Mouse (Mus musculus) embryonic facial prominence, embryonic 11.5 days (tissue): Measurements from ENCODE around the gene Ccdc27. TPM values are rescaled to one million over a fixed set of nuclear protein-coding genes. Genes with fewer than 3 reads are reported as not detected.

Source experiments
- ATAC-seq: fragments of 200-750 bp; cut with Nextera tagmentation; replicated peaks from 2 replicates; pipeline ENCODE4 v1.8.0; 2017; ENCODE audit warnings: low read depth; ENCODE audit not compliant: insufficient number of reproducible peaks, low FRiP score, low TSS enrichment
- DNase-seq: peaks from one replicate; pipeline ENCODE4 v3.0.0-alpha.2; 2015; ENCODE audit warnings: low spot score
- H3K27ac ChIP-seq: fragments of 300-500 bp; sonication (generic); replicated peaks from 2 replicates; pipeline ENCODE4 v1.5.1; 2014; ENCODE audit warnings: mild to moderate bottlenecking, low read depth, low read length, control low read depth
- H3K27me3 ChIP-seq: fragments of 300-500 bp; sonication (generic); 2 replicates; pipeline ENCODE4 v1.6.1; 2014; ENCODE audit warnings: mild to moderate bottlenecking, low read length, moderate library complexity, mixed read lengths; ENCODE audit not compliant: control insufficient read depth, insufficient read depth
- H3K36me3 ChIP-seq: fragments of 300-500 bp; sonication (generic); replicated peaks from 2 replicates; pipeline ENCODE4 v1.6.1; 2014; ENCODE audit warnings: low read depth, mild to moderate bottlenecking, low read length, moderate library complexity, mixed read lengths; ENCODE audit not compliant: control insufficient read depth, insufficient read depth
- H3K4me1 ChIP-seq: fragments of 300-500 bp; sonication (generic); 2 replicates; pipeline ENCODE4 v1.6.1; 2014; ENCODE audit warnings: low read length, mixed read lengths; ENCODE audit not compliant: control insufficient read depth, insufficient read depth
- H3K4me2 ChIP-seq: fragments of 300-500 bp; sonication (generic); 2 replicates; pipeline ENCODE4 v1.6.1; 2014; ENCODE audit warnings: low read depth, mild to moderate bottlenecking, control low read depth, low read length, moderate library complexity
- H3K4me3 ChIP-seq: fragments of 300-500 bp; sonication (generic); 2 replicates; pipeline ENCODE4 v1.5.1; 2014; ENCODE audit warnings: low read depth, low read length, control low read depth
- H3K9ac ChIP-seq: fragments of 300-500 bp; sonication (generic); replicated peaks from 2 replicates; pipeline ENCODE4 v1.6.1; 2014; ENCODE audit warnings: mild to moderate bottlenecking, control low read depth, low read length
- H3K9me3 ChIP-seq: fragments of 300-500 bp; sonication (generic); replicated peaks from 2 replicates; pipeline ENCODE4 v1.6.1; 2016; ENCODE audit warnings: mild to moderate bottlenecking, low read length, inconsistent platforms, mixed read lengths; ENCODE audit not compliant: control insufficient read depth
- WGBS: fragments of 180-500 bp; shearing (Covaris S2); extraction: QIAGEN DNeasy Blood & Tissue Kit; methylation state at CpG from one replicate; pipeline ENCODE4 v1.1.7; 2014; 5-methylcytosine and 5-hydroxymethylcytosine counted together
- polyA plus RNA-seq: library from polyadenylated mRNA; unstranded; fragments of >200 nt; fragmentation: Nextera tagmentation; extraction: Ambion mirVana; gene quantifications from 2 replicates; pipeline ENCODE4 v1.2.1, GENCODE M21; 2014

Ccdc27 gene
- polyA plus RNA-seq, 1 experiment from 2014 or later: not detected

DNA sequence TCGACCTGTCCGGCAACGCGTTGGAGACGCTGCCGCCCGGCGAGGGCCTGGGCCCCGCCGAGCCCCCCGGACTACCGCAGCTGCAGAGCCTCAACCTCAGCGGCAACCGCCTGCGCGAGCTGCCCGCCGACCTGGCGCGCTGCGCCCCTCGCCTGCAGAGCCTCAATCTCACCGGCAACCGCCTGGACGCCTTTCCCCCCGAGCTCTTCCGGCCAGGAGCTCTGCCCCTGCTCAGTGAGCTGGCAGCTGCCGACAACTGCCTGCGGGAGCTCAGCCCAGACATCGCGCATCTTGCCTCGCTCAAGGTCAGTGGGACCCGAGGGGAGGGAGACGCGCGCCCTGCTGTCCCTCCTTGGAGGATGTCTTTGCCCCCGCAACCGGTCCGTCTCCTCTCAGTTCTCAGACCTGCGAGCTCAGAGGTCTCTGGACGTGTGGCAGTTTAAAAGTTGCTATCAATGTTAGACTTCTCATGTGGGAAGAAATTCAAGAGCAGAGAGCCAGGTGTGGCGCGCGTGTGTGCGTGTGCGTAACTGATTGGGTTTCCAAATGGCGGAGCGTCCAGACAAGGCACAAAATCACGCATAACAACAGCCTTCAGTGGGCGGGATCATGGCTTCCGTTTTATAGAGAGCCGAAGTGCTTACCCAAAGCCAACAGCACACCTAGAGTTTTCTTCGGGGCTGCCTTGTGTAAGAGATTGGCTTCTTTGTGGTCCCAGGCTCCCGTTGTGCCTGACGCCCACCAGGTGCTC, 30.2 kb downstream of the Ccdc27 start:
- ATAC-seq: no peak
- Histone ChIP-seq H3K9ac (peak overlapping the region; percentile 95), H3K27ac (peak overlapping the region; percentile 41; the same call in 1 of the 2 replicates), H3K4me2 (peak overlapping the region; percentile 92), H3K36me3 (no peaks in the 10 kb centered on the region), H3K9me3 (no peaks in the 10 kb centered on the region), H3K4me3 (peak overlapping the region; percentile 100), H3K27me3 (no peaks in the 10 kb centered on the region), H3K4me1 (no peaks in the 10 kb centered on the region; the same call in 1 of the 2 replicates)
- 3% methylated on average over 54 of the region's 55 CpGs for WGBS
- peak; percentile 10 for DNase-seq

DNA sequence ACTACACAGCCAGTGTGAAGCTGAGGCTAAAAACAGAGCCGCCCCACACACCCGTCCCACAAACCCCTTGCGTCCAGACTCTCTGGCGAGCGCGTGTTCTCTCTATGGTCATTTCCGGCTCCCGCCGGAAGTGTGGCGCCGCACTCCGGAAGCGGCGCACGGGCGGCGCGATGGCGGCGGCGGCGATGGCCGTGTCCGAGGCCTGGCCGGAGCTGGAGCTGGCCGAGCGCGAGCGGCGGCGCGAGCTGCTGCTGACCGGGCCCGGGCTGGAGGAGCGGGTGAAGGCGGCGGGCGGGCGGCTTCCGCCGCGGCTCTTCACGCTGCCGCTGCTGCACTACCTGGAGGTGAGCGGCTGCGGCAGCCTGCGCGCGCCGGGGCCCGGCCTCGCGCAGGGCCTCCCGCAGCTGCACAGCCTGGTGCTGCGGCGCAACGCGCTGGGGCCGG, 30.8 kb downstream of the Ccdc27 start, which contains the start of gene Lrrc47:
Lrrc47 (plus strand) TSS at position 86 of the 444 bp plus-strand sequence.
- peak; percentile 93 for ATAC-seq
- peak within 1 kb of the TSS; percentile 41; the same call in 1 of the 2 replicates for H3K27ac ChIP-seq
- WGBS: under 1% methylated on average over 40 of the region's 59 CpGs

DNA sequence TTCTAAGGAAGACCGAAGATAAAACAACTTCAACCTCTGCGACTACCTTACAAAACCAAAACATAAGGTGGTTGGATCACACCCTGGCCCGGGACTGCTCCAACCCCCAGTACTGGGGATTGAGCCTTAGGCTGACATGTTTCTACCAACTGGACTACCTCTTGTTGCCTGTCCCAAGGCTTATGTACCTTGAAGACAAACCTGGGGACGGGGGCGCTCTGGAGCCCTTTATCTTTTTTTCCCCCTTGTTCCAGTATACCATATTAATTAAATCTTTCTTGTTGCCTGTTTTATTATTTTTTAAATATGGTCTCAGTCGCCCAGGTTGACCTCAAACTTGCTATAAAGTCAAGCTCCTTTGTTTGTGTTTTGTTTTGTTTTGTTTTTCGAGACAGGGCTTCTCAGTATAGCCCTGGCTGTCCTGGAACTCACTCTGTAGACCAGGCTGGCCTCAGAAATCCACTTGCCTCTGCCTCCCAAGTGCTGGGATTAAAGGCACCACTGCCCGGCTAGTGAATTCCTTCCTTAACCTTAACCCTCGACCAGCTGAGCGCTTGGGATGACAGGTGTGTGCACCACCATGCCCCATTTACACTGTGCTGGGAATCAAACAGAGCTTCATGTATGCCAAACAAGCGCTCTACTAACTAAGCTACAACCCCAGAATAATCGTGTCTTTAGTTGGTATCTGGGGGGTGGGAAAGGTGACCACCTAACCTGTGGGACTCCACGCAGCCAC, 31.4 kb downstream of the Ccdc27 start:
- H3K9ac ChIP-seq: peak overlapping the region; percentile 95
- H3K4me2 ChIP-seq: peak overlapping the region; percentile 92
- no peak overlapping the region for H3K27ac ChIP-seq
- H3K9me3 ChIP-seq: no peaks in the 10 kb centered on the region
- ATAC-seq (peak; percentile 63), DNase-seq (no peak)
- H3K4me3 ChIP-seq: peak overlapping the region; percentile 100
- H3K36me3 ChIP-seq: no peaks in the 10 kb centered on the region
- no peaks in the 10 kb centered on the region; the same call in 1 of the 2 replicates for H3K4me1 ChIP-seq
- H3K27me3 ChIP-seq: no peaks in the 10 kb centered on the region
- 26% methylated on average over 13 of the region's 13 CpGs for WGBS

More for the DNA sequence above, 30.8 kb downstream of the Ccdc27 start, which contains the start of gene Lrrc47:
- peak within 1 kb of the TSS; percentile 95 for H3K9ac ChIP-seq
- DNase-seq: peak; percentile 91
- H3K4me1 ChIP-seq: no peaks in the 10 kb centered on the region; the same call in 1 of the 2 replicates
- no peaks in the 10 kb centered on the region for H3K9me3 ChIP-seq
- H3K27me3 ChIP-seq: no peaks in the 10 kb centered on the region
- H3K36me3 ChIP-seq: no peaks in the 10 kb centered on the region
- H3K4me2 ChIP-seq: peak within 1 kb of the TSS; percentile 92
- peak within 1 kb of the TSS; percentile 100 for H3K4me3 ChIP-seq

DNA sequence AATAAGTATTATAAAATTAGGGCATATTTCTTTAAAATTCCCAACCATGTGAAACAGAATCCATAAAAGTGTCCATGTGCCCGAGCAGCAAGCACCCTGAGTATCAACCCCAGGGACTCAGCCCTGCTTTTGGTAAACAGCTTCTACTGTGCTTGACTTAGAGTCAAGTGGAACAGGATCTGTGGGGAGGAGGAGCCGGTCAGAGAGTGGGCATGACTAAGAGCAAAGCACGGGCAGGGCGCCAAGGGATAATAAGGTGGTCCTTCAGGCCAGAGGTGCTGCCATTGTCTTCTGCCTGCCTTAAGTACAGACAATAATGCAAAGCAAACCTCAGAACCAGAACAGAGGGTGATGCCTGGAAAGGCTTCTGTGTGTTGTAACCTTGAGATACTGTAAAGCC, 34.7 kb downstream of the Ccdc27 start:
- Histone ChIP-seq H3K4me3 (no peak overlapping the region), H3K36me3 (no peaks in the 10 kb centered on the region), H3K4me1 (no peaks in the 10 kb centered on the region), H3K9ac (no peak overlapping the region), H3K4me2 (no peak overlapping the region), H3K27me3 (no peaks in the 10 kb centered on the region), H3K27ac (no peak overlapping the region), H3K9me3 (no peaks in the 10 kb centered on the region)
- WGBS: 84% methylated on average over 4 of the region's 4 CpGs
- ATAC-seq (no peak), DNase-seq (no peak)

DNA sequence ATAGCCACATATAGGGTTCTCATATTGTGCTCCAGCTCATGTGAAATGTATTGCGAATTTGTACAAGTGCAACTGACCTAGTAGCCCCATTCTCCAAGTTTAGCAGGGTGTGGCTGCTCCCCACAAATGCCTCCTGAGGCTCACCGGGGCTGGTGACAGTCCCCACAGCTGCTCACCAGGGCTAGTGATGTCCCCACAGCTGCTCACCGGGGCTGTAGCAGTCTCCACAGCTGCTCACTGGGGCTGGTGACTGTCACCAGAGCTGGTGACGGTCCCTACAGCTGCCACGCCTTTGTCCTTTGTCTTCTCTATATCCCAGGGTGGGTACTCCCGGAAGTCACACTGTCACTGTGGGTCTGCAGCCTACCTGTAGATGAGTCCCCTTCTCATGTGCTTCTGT, 36.2 kb downstream of the Ccdc27 start:
- Histone ChIP-seq H3K4me2 (no peak overlapping the region), H3K4me3 (no peak overlapping the region), H3K27ac (no peak overlapping the region), H3K9ac (no peak overlapping the region), H3K27me3 (no peaks in the 10 kb centered on the region), H3K4me1 (no peaks in the 10 kb centered on the region), H3K36me3 (no peaks in the 10 kb centered on the region), H3K9me3 (no peaks in the 10 kb centered on the region)
- 87% methylated on average over 6 of the region's 6 CpGs for WGBS
- ATAC-seq (no peak), DNase-seq (no peak)

DNA sequence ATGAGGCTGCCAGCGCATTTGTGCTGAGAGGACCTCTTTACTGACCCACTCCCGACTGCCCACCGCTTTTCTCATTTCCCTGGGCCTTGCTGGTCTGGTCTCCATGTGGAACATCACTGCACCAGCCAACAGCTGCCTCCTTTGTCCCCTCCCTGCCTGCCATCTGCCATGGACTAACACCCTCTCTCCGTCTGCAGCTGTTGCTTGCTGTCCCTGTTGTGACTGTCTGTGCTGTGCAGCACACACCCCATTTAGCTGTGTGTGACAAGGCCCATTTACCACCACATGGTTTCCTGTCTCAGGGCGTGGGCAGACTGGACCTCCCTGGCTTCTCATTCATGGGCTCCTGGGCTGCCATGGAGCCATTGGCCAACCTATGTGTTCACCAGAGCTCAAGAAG, 37.0 kb downstream of the Ccdc27 start:
- Histone ChIP-seq H3K4me2 (no peak overlapping the region), H3K27me3 (no peaks in the 10 kb centered on the region), H3K9ac (no peak overlapping the region), H3K9me3 (no peaks in the 10 kb centered on the region), H3K36me3 (no peaks in the 10 kb centered on the region), H3K27ac (no peak overlapping the region), H3K4me1 (no peaks in the 10 kb centered on the region), H3K4me3 (no peak overlapping the region)
- 90% methylated on average over 5 of the region's 5 CpGs for whole genome bisulfite sequencing
- DNase-seq (no peak), ATAC-seq (no peak)

DNA sequence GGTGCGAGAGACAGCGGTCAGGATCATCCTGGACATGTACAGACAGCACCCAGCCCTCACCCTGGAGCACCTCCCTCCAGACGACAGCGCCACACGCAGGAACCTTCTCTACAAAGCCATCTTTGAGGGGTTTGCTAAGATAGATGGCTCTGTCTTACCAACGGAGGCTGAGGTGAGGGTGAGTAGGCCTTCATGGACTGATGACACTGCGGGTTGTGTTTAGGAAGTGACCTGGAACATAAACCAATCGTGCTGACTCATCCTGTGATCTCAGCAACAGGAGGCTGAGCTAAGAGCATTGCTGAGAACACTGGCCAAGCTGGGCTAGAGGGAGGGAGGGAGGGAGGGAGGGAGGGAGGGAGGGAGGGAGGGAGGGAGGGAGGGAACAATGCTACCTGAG, 49.0 kb downstream of the Ccdc27 start:
- no peak for ATAC-seq
- Histone ChIP-seq H3K9me3 (no peaks in the 10 kb centered on the region), H3K27me3 (no peaks in the 10 kb centered on the region), H3K4me3 (no peak overlapping the region), H3K4me1 (no peaks in the 10 kb centered on the region), H3K4me2 (no peak overlapping the region), H3K36me3 (peaks cover 3% of the 10 kb centered on the region), H3K9ac (no peak overlapping the region), H3K27ac (no peak overlapping the region)
- WGBS: 90% methylated on average over 8 of the region's 8 CpGs
- DNase-seq: no peak

DNA sequence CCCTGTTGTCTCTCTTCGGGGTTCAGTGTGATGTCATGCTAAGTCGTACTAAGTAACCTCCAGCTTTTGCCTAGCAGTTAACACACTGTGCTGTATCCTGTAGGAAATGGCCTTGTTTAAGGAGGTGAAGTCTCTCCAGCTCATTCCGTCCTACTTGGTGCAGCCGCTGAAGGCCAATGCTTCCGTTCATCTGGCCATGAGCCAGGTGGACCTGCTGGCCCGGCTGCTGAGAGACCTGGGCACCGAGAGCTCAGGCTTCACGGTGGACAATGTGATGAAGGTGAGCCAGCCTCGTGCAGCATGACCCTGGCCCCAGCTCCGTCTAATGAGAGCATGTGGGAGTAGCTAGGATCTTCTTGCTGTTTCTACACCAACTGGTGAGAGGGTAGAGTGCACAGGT, 49.8 kb downstream of the Ccdc27 start:
- Histone ChIP-seq H3K9me3 (no peaks in the 10 kb centered on the region), H3K4me1 (no peaks in the 10 kb centered on the region), H3K9ac (no peak overlapping the region), H3K36me3 (peaks cover 3% of the 10 kb centered on the region), H3K4me3 (no peak overlapping the region), H3K4me2 (no peak overlapping the region), H3K27ac (no peak overlapping the region), H3K27me3 (no peaks in the 10 kb centered on the region)
- ATAC-seq: no peak
- WGBS: 87% methylated on average over 10 of the region's 10 CpGs
- no peak for DNase-seq
